Mouse (Mus musculus): ENCODE measurements around the gene Tnpo2.

GRCm38 (mm10) chr8:85026670-85027515 is 9.8 kb upstream of the Tnpo2 start, which contains the start of gene Trir:
- TF ChIP-seq CTCF (IDR thresholded peaks at IDR 0.05; ENCODE audit: low read depth) = 0 out of 2 replicates have a peak, but pooled peaks have one; percentile 20
- peak; percentile 57; the same call in 1 of the 2 replicates for TF ChIP-seq EP300 (IDR thresholded peaks at IDR 0.05; ENCODE audit: low read depth)

All from liver, postnatal 0 days (tissue).